Mouse (Mus musculus): ENCODE measurements at regions not wholly inside any gene's neighbourhood (a gene's known extent, or its start where the extent isn't known, plus 50 kb on each side); places are given as distances from the start of the nearest gene placed in this dataset.

DNA sequence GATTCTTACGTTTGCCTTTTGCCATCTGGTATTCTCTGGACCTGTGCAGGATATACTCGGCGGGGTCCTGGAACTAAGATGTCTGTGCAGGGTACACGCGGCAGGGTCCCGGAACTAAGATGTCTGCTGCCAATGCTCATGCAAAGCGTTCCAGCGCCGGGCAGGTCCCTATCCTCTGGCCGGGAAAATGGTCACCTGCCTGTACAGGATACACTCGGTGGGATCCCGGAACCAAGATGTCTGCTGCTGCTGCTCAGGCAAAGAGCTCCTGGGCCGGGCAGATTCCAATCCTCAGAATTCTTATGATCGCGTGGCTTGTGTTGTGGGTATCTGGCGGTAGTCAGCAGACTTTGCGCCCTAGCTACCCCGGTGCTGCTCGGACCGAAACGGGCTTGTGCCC is 61.0 kb upstream of the Esp38 start:
- DNase-seq (ENCODE audit: low read depth, low spot score) = peak; percentile 52

All from R1 (cell line).